Mouse (Mus musculus): ENCODE data around the gene Cgrrf1. TPM values are rescaled to one million over a fixed set of nuclear protein-coding genes. Genes with fewer than 3 reads are reported as not detected.

Cgrrf1 gene
- polyA plus RNA-seq, 1 experiment from 2014 or later, result 29.1 TPM

- Histone ChIP-seq H3K36me3 (ENCODE audit: inconsistent target) (peaks cover 6% of the 10 kb centered on the region; the same call in 1 of the 2 replicates), H3K4me3 (ENCODE audit: inconsistent target) (no peak overlapping the region), H3K27ac (no peak overlapping the region), H3K79me2 (ENCODE audit: inconsistent target) (no peaks in the 10 kb centered on the region)
- WGBS (ENCODE audit: missing documents), result 94% methylated on average over 5 of the region's 5 CpGs
These were observed 16.8 kb downstream of the Cgrrf1 start for GRCm38 (mm10) chr14:46848736-46849135.

- Histone ChIP-seq H3K36me3 (ENCODE audit: inconsistent target) (peaks cover 15% of the 10 kb centered on the region), H3K4me3 (ENCODE audit: inconsistent target) (no peak overlapping the region), H3K79me2 (ENCODE audit: inconsistent target) (no peaks in the 10 kb centered on the region), H3K27ac (no peak overlapping the region)
- WGBS (ENCODE audit: missing documents), result 86% methylated on average over 1 of the region's 1 CpGs
These were observed 17.8 kb downstream of the Cgrrf1 start for GRCm38 (mm10) chr14:46849769-46850168.

- Histone ChIP-seq H3K79me2 (ENCODE audit: inconsistent target) (no peaks in the 10 kb centered on the region), H3K27ac (no peak overlapping the region), H3K4me3 (ENCODE audit: inconsistent target) (no peak overlapping the region), H3K36me3 (ENCODE audit: inconsistent target) (peaks cover 22% of the 10 kb centered on the region)
- WGBS (ENCODE audit: missing documents), result 96% methylated on average over 11 of the region's 11 CpGs
These were observed 21.8 kb downstream of the Cgrrf1 start for GRCm38 (mm10) chr14:46853677-46854076.

- no peak overlapping the region for H3K4me3 ChIP-seq (ENCODE audit: inconsistent target)
- no peak overlapping the region for H3K27ac ChIP-seq
- H3K36me3 ChIP-seq (ENCODE audit: inconsistent target), result no peaks in the 10 kb centered on the region
- WGBS (ENCODE audit: missing documents), result 82% methylated on average over 5 of the region's 5 CpGs
- H3K79me2 ChIP-seq (ENCODE audit: inconsistent target), result no peaks in the 10 kb centered on the region
These were observed 31.0 kb downstream of the Cgrrf1 start for GRCm38 (mm10) chr14:46862922-46863321.

GRCm38 (mm10) chr14:46880935-46881334 lies 49.0 kb downstream of the Cgrrf1 start:
- Histone ChIP-seq H3K79me2 (ENCODE audit: inconsistent target) (no peaks in the 10 kb centered on the region), H3K27ac (no peak overlapping the region), H3K4me3 (ENCODE audit: inconsistent target) (no peak overlapping the region), H3K36me3 (ENCODE audit: inconsistent target) (no peaks in the 10 kb centered on the region)
- WGBS (ENCODE audit: missing documents), result 8% methylated on average over 9 of the region's 10 CpGs

- H3K4me3 ChIP-seq (ENCODE audit: inconsistent target), result no peak overlapping the region; the same call in 1 of the 2 replicates
- 32% methylated on average over 40 of the region's 40 CpGs for WGBS (ENCODE audit: missing documents)
- no peaks in the 10 kb centered on the region for H3K36me3 ChIP-seq (ENCODE audit: inconsistent target)
- H3K27ac ChIP-seq, result no peak overlapping the region
- H3K79me2 ChIP-seq (ENCODE audit: inconsistent target), result no peaks in the 10 kb centered on the region
These were observed 49.9 kb downstream of the Cgrrf1 start for GRCm38 (mm10) chr14:46881581-46882430.

GRCm38 (mm10) chr14:46882431-46883067 lies 50.6 kb downstream of the Cgrrf1 start, which contains the start of gene Samd4:
TSS of gene Samd4 (plus strand) at chr14:46882854.
- Histone ChIP-seq H3K36me3 (ENCODE audit: inconsistent target) (no peaks in the 10 kb centered on the region), H3K27ac (no peak within 1 kb of the TSS), H3K4me3 (ENCODE audit: inconsistent target) (peak within 1 kb of the TSS; percentile 42; the same call in 1 of the 2 replicates), H3K79me2 (ENCODE audit: inconsistent target) (no peaks in the 10 kb centered on the region)
- under 1% methylated on average over 36 of the region's 54 CpGs for WGBS (ENCODE audit: missing documents)

- no peaks in the 10 kb centered on the region for H3K36me3 ChIP-seq (ENCODE audit: inconsistent target)
- no peak overlapping the region for H3K27ac ChIP-seq
- H3K79me2 ChIP-seq (ENCODE audit: inconsistent target), result no peaks in the 10 kb centered on the region
- H3K4me3 ChIP-seq (ENCODE audit: inconsistent target), result peak overlapping the region; percentile 42; the same call in 1 of the 2 replicates
- 2% methylated on average over 58 of the region's 70 CpGs for WGBS (ENCODE audit: missing documents)
These were observed 51.3 kb downstream of the Cgrrf1 start for GRCm38 (mm10) chr14:46883068-46883870.

- no peaks in the 10 kb centered on the region for H3K36me3 ChIP-seq (ENCODE audit: inconsistent target)
- WGBS (ENCODE audit: missing documents), result 2% methylated on average over 25 of the region's 29 CpGs
- H3K27ac ChIP-seq, result no peak overlapping the region
These were observed 52.0 kb downstream of the Cgrrf1 start for GRCm38 (mm10) chr14:46883871-46884441.

GRCm38 (mm10) chr14:46884701-46885428 lies 52.9 kb downstream of the Cgrrf1 start:
- WGBS (ENCODE audit: missing documents), result 2% methylated on average over 30 of the region's 52 CpGs
- Histone ChIP-seq H3K4me3 (ENCODE audit: inconsistent target) (peak overlapping the region; percentile 42), H3K36me3 (ENCODE audit: inconsistent target) (no peaks in the 10 kb centered on the region), H3K27ac (no peak overlapping the region), H3K79me2 (ENCODE audit: inconsistent target) (no peaks in the 10 kb centered on the region)

More at GRCm38 (mm10) chr14:46883871-46884441, 52.0 kb downstream of the Cgrrf1 start:
- H3K79me2 ChIP-seq (ENCODE audit: inconsistent target), result no peaks in the 10 kb centered on the region
- peak overlapping the region; percentile 42 for H3K4me3 ChIP-seq (ENCODE audit: inconsistent target)

GRCm38 (mm10) chr14:46885429-46885755 lies 53.5 kb downstream of the Cgrrf1 start:
- WGBS (ENCODE audit: missing documents), result 16% methylated on average over 7 of the region's 7 CpGs
- Histone ChIP-seq H3K79me2 (ENCODE audit: inconsistent target) (no peaks in the 10 kb centered on the region), H3K36me3 (ENCODE audit: inconsistent target) (no peaks in the 10 kb centered on the region), H3K4me3 (ENCODE audit: inconsistent target) (no peak overlapping the region), H3K27ac (no peak overlapping the region)

- no peak overlapping the region for H3K27ac ChIP-seq
- 34% methylated on average over 5 of the region's 5 CpGs for WGBS (ENCODE audit: missing documents)
- H3K4me3 ChIP-seq (ENCODE audit: inconsistent target), result no peak overlapping the region
- no peaks in the 10 kb centered on the region for H3K79me2 ChIP-seq (ENCODE audit: inconsistent target)
- no peaks in the 10 kb centered on the region for H3K36me3 ChIP-seq (ENCODE audit: inconsistent target)
These were observed 54.0 kb downstream of the Cgrrf1 start for GRCm38 (mm10) chr14:46885891-46886301.

GRCm38 (mm10) chr14:46889096-46889495 lies 57.2 kb downstream of the Cgrrf1 start:
- H3K79me2 ChIP-seq (ENCODE audit: inconsistent target), result no peaks in the 10 kb centered on the region
- H3K36me3 ChIP-seq (ENCODE audit: inconsistent target), result no peaks in the 10 kb centered on the region
- H3K27ac ChIP-seq, result no peak overlapping the region
- H3K4me3 ChIP-seq (ENCODE audit: inconsistent target), result no peak overlapping the region
- 95% methylated on average over 4 of the region's 4 CpGs for WGBS (ENCODE audit: missing documents)

- Histone ChIP-seq H3K79me2 (ENCODE audit: inconsistent target) (no peaks in the 10 kb centered on the region), H3K4me3 (ENCODE audit: inconsistent target) (no peak overlapping the region), H3K27ac (no peak overlapping the region), H3K36me3 (ENCODE audit: inconsistent target) (no peaks in the 10 kb centered on the region)
- 97% methylated on average over 10 of the region's 10 CpGs for WGBS (ENCODE audit: missing documents)
These were observed 62.0 kb downstream of the Cgrrf1 start for GRCm38 (mm10) chr14:46893961-46894360.
